Mouse (Mus musculus) neural tube, embryonic 13.5 days (tissue): ENCODE results near the gene Sys1. TPM values are rescaled to one million over a fixed set of nuclear protein-coding genes. Genes with fewer than 3 reads are reported as not detected.

Experiments used
- ATAC-seq: fragments of 200-750 bp; cut with Nextera tagmentation; 2 replicates; pipeline ENCODE4 v1.8.0; 2017; ENCODE audit warnings: low read depth, mild to moderate bottlenecking, moderate TSS enrichment, moderate library complexity
- H3K27ac ChIP-seq: fragments of 300-500 bp; sonication (generic); replicated peaks from 2 replicates; pipeline ENCODE4 v1.5.1; 2015; ENCODE audit warnings: moderate library complexity, mild to moderate bottlenecking, inconsistent platforms
- H3K27me3 ChIP-seq: fragments of 300-500 bp; sonication (generic); 2 replicates; pipeline ENCODE4 v1.6.1; 2015; ENCODE audit warnings: mild to moderate bottlenecking, inconsistent platforms
- H3K36me3 ChIP-seq: fragments of 300-500 bp; sonication (generic); 2 replicates; pipeline ENCODE4 v1.6.1; 2015; ENCODE audit warnings: mild to moderate bottlenecking, inconsistent platforms
- H3K4me1 ChIP-seq: fragments of 300-500 bp; sonication (generic); replicated peaks from 2 replicates; pipeline ENCODE4 v1.6.1; 2015; ENCODE audit warnings: inconsistent platforms
- H3K4me2 ChIP-seq: fragments of 300-500 bp; sonication (generic); 2 replicates; pipeline ENCODE4 v1.6.1; 2015; ENCODE audit warnings: inconsistent platforms, mild to moderate bottlenecking, moderate library complexity
- H3K4me3 ChIP-seq: fragments of 300-500 bp; sonication (generic); 2 replicates; pipeline ENCODE4 v1.5.1; 2015; ENCODE audit warnings: mild to moderate bottlenecking, inconsistent platforms
- H3K9ac ChIP-seq: fragments of 300-500 bp; sonication (generic); 2 replicates; pipeline ENCODE4 v1.6.1; 2015; ENCODE audit warnings: moderate library complexity, mild to moderate bottlenecking, inconsistent platforms
- H3K9me3 ChIP-seq: fragments of 300-500 bp; sonication (generic); 2 replicates; pipeline ENCODE4 v1.6.1; 2016; ENCODE audit warnings: inconsistent platforms
- WGBS: fragments of 180-500 bp; shearing (Covaris S2); methylation state at CpG from one replicate; pipeline ENCODE4 v1.1.7; 2015; 5-methylcytosine and 5-hydroxymethylcytosine counted together
- polyA plus RNA-seq: library from polyadenylated mRNA; unstranded; fragments of >200 nt; fragmentation: Nextera tagmentation; extraction: Ambion mirVana; gene quantifications from 2 replicates; pipeline ENCODE4 v1.2.1, GENCODE M21; 2015

Sys1 gene
- polyA plus RNA-seq, 1 experiment from 2014 or later, result 77.5 TPM

- Histone ChIP-seq H3K4me1 (peaks cover 26% of the 10 kb centered on the region), H3K9ac (peak within 1 kb of the TSS; percentile 71), H3K9me3 (no peaks in the 10 kb centered on the region), H3K27ac (no peak within 1 kb of the TSS), H3K4me2 (peak within 1 kb of the TSS; percentile 92), H3K4me3 (peak within 1 kb of the TSS; percentile 51), H3K36me3 (no peaks in the 10 kb centered on the region), H3K27me3 (peaks cover 22% of the 10 kb centered on the region)
- WGBS, result 5% methylated on average over 18 of the region's 18 CpGs
- peak; percentile 44; the same call in 1 of the 2 replicates for ATAC-seq
Observed at GRCm38 (mm10) chr2:164443460-164444000, 13.2 kb upstream of the Sys1 start, which contains the start of gene Sdc4. Gene Sdc4 (minus strand): TSS chr2:164443887.

GRCm38 (mm10) chr2:164444701-164445100 lies 12.1 kb upstream of the Sys1 start:
- no peak for ATAC-seq
- H3K27me3 ChIP-seq, result peaks cover 22% of the 10 kb centered on the region
- H3K4me2 ChIP-seq, result no peak overlapping the region
- no peak overlapping the region for H3K27ac ChIP-seq
- no peak overlapping the region for H3K9ac ChIP-seq
- no peaks in the 10 kb centered on the region for H3K36me3 ChIP-seq
- H3K4me3 ChIP-seq, result no peak overlapping the region
- 89% methylated on average over 2 of the region's 2 CpGs for WGBS
- peaks cover 26% of the 10 kb centered on the region for H3K4me1 ChIP-seq
- H3K9me3 ChIP-seq, result no peaks in the 10 kb centered on the region

- no peak for ATAC-seq
- no peak overlapping the region for H3K27ac ChIP-seq
- 84% methylated on average over 3 of the region's 3 CpGs for WGBS
- H3K9me3 ChIP-seq, result no peaks in the 10 kb centered on the region
- no peak overlapping the region for H3K4me3 ChIP-seq
- peaks cover 26% of the 10 kb centered on the region for H3K4me1 ChIP-seq
- no peak overlapping the region for H3K9ac ChIP-seq
- no peaks in the 10 kb centered on the region for H3K36me3 ChIP-seq
- no peak overlapping the region for H3K4me2 ChIP-seq
- peaks cover 21% of the 10 kb centered on the region for H3K27me3 ChIP-seq
Observed at GRCm38 (mm10) chr2:164445399-164446085, 11.2 kb upstream of the Sys1 start.

- H3K4me2 ChIP-seq, result no peak overlapping the region
- no peak overlapping the region for H3K27ac ChIP-seq
- no peaks in the 10 kb centered on the region for H3K36me3 ChIP-seq
- H3K9ac ChIP-seq, result no peak overlapping the region
- no peaks in the 10 kb centered on the region for H3K9me3 ChIP-seq
- 83% methylated on average over 3 of the region's 3 CpGs for WGBS
- H3K27me3 ChIP-seq, result peaks cover 16% of the 10 kb centered on the region
- H3K4me3 ChIP-seq, result no peak overlapping the region
- no peak for ATAC-seq
- H3K4me1 ChIP-seq, result peaks cover 26% of the 10 kb centered on the region
Observed at GRCm38 (mm10) chr2:164446086-164446469, 10.7 kb upstream of the Sys1 start.

- no peak for ATAC-seq
- WGBS, result 100% methylated on average over 1 of the region's 1 CpGs
Observed at GRCm38 (mm10) chr2:164448140-164448539, 8.6 kb upstream of the Sys1 start.

GRCm38 (mm10) chr2:164448921-164449320 lies 7.8 kb upstream of the Sys1 start:
- ATAC-seq, result no peak
- no peaks in the 10 kb centered on the region for H3K27me3 ChIP-seq
- no peaks in the 10 kb centered on the region for H3K9me3 ChIP-seq
- H3K4me2 ChIP-seq, result no peak overlapping the region
- 84% methylated on average over 5 of the region's 5 CpGs for WGBS
- no peaks in the 10 kb centered on the region for H3K4me1 ChIP-seq
- H3K9ac ChIP-seq, result no peak overlapping the region
- H3K27ac ChIP-seq, result no peak overlapping the region
- H3K4me3 ChIP-seq, result no peak overlapping the region
- no peaks in the 10 kb centered on the region for H3K36me3 ChIP-seq

More at GRCm38 (mm10) chr2:164448140-164448539, 8.6 kb upstream of the Sys1 start:
- Histone ChIP-seq H3K4me3 (no peak overlapping the region), H3K4me2 (no peak overlapping the region), H3K27ac (no peak overlapping the region), H3K27me3 (no peaks in the 10 kb centered on the region), H3K9ac (no peak overlapping the region), H3K9me3 (no peaks in the 10 kb centered on the region), H3K4me1 (peaks cover 7% of the 10 kb centered on the region), H3K36me3 (no peaks in the 10 kb centered on the region)

- no peak overlapping the region for H3K27ac ChIP-seq
- H3K27me3 ChIP-seq, result no peaks in the 10 kb centered on the region
- WGBS, result 86% methylated on average over 14 of the region's 14 CpGs
- no peak overlapping the region for H3K9ac ChIP-seq
- no peaks in the 10 kb centered on the region for H3K36me3 ChIP-seq
- H3K4me2 ChIP-seq, result no peak overlapping the region
- no peak overlapping the region for H3K4me3 ChIP-seq
- H3K4me1 ChIP-seq, result no peaks in the 10 kb centered on the region
- no peaks in the 10 kb centered on the region for H3K9me3 ChIP-seq
- ATAC-seq, result no peak
Observed at GRCm38 (mm10) chr2:164449341-164450042, 7.3 kb upstream of the Sys1 start.

GRCm38 (mm10) chr2:164452000-164452676 lies 4.6 kb upstream of the Sys1 start:
- H3K4me2 ChIP-seq, result no peak overlapping the region
- no peak for ATAC-seq

GRCm38 (mm10) chr2:164453047-164453757 lies 3.6 kb upstream of the Sys1 start:
- Histone ChIP-seq H3K27ac (no peak overlapping the region), H3K4me3 (no peak overlapping the region), H3K36me3 (no peaks in the 10 kb centered on the region), H3K9ac (no peak overlapping the region), H3K27me3 (no peaks in the 10 kb centered on the region), H3K9me3 (no peaks in the 10 kb centered on the region), H3K4me1 (peaks cover 11% of the 10 kb centered on the region), H3K4me2 (no peak overlapping the region)
- WGBS, result 82% methylated on average over 14 of the region's 14 CpGs
- no peak for ATAC-seq

More at GRCm38 (mm10) chr2:164452000-164452676, 4.6 kb upstream of the Sys1 start:
- H3K9me3 ChIP-seq, result no peaks in the 10 kb centered on the region
- H3K4me1 ChIP-seq, result peaks cover 11% of the 10 kb centered on the region
- no peak overlapping the region for H3K9ac ChIP-seq
- no peaks in the 10 kb centered on the region for H3K36me3 ChIP-seq
- H3K27ac ChIP-seq, result no peak overlapping the region
- no peaks in the 10 kb centered on the region for H3K27me3 ChIP-seq
- no peak overlapping the region for H3K4me3 ChIP-seq
- WGBS, result 41% methylated on average over 12 of the region's 13 CpGs

GRCm38 (mm10) chr2:164453887-164454500 lies 2.8 kb upstream of the Sys1 start:
- no peak overlapping the region for H3K9ac ChIP-seq
- H3K36me3 ChIP-seq, result no peaks in the 10 kb centered on the region
- H3K4me3 ChIP-seq, result no peak overlapping the region
- no peak for ATAC-seq
- H3K4me2 ChIP-seq, result no peak overlapping the region
- no peak overlapping the region for H3K27ac ChIP-seq
- H3K9me3 ChIP-seq, result no peaks in the 10 kb centered on the region
- H3K4me1 ChIP-seq, result peaks cover 11% of the 10 kb centered on the region
- 73% methylated on average over 7 of the region's 7 CpGs for WGBS
- no peaks in the 10 kb centered on the region for H3K27me3 ChIP-seq

- Histone ChIP-seq H3K9ac (no peak overlapping the region), H3K4me3 (no peak overlapping the region), H3K27ac (no peak overlapping the region), H3K4me2 (no peak overlapping the region), H3K4me1 (peaks cover 11% of the 10 kb centered on the region), H3K27me3 (no peaks in the 10 kb centered on the region), H3K36me3 (no peaks in the 10 kb centered on the region), H3K9me3 (no peaks in the 10 kb centered on the region)
- 82% methylated on average over 10 of the region's 10 CpGs for WGBS
- no peak for ATAC-seq
Observed at GRCm38 (mm10) chr2:164454846-164455245, 1.9 kb upstream of the Sys1 start.
